Mouse (Mus musculus) ovary, postnatal 10 days (tissue): ENCODE measurements around the gene Adam26b.
"Not testable (repeated sequence)": the region's sequence is repeated elsewhere in the genome, so short reads cannot be mapped to it uniquely, and the experiment has no call there.

Experiments used
- DNase-seq: peaks from one replicate; pipeline ENCODE4 v3.0.0; 2022; ENCODE audit warnings: low spot score

Gene Adam26b

GRCm38 (mm10) chr8:43528006-43528405, at the start of gene Adam26b:
Adam26b (minus strand) TSS chr8:43528106.
- not testable (repeated sequence) for DNase-seq

- not testable (repeated sequence) for DNase-seq
Observed at GRCm38 (mm10) chr8:43576607-43577006, 48.7 kb upstream of the Adam26b start, which contains the start of gene Adam26a. Adam26a (minus strand) TSS chr8:43576707.
